Mouse (Mus musculus): ENCODE results near the gene Adcy1. TPM values are rescaled to one million over a fixed set of nuclear protein-coding genes. Genes with fewer than 3 reads are reported as not detected.

The Adcy1 gene
- total and polyA plus RNA-seq, 2 experiments from 2014 or later, result 14.9 to 182 TPM

DNA sequence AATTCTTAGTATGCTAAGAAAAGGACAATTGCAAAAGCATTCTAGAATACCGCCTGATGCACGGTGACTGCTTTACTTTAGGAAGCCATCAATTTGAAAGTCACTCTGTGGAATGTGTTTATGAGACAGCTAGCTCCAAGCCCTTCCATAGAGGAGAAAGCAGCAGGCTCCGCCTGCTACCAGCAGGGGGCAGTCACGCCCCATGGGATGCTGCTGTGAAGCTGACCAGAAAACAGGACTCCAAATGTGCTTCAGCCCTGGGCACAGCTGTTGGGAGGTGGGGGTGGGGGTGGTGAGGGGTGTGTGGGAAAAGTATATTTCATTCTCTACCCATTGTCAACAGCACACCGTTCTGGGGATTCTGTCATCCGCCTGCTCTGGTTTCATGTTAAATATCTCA is 147.1 kb downstream of the Adcy1 start:
- DNase-seq (ENCODE audit: low spot score) (peak; percentile 85), ATAC-seq (peak; percentile 25; the same call in 1 of the 2 replicates)
- Histone ChIP-seq H3K4me3 (ENCODE audit: low read length) (no peak overlapping the region), H3K4me1 (ENCODE audit: insufficient read depth, low read length) (0 out of 2 replicates have a peak, but pooled peaks cover 4% of the 10 kb centered on the region), H3K4me2 (ENCODE audit: low read depth, low read length) (peak overlapping the region; percentile 76; the same call in 1 of the 2 replicates), H3K9me3 (ENCODE audit: low read length) (no peaks in the 10 kb centered on the region), H3K9ac (replicated peaks; ENCODE audit: low read length) (no peak overlapping the region), H3K27ac (no peak overlapping the region), H3K27me3 (ENCODE audit: insufficient read depth, low read length) (no peaks in the 10 kb centered on the region), H3K36me3 (ENCODE audit: insufficient read depth, low read length) (peaks cover 10% of the 10 kb centered on the region; the same call in 1 of the 2 replicates)
- WGBS, result 17% methylated on average over 6 of the region's 6 CpGs
- TF ChIP-seq CTCF (IDR thresholded peaks at IDR 0.05; ENCODE audit: low read depth), result peak; percentile 90

DNA sequence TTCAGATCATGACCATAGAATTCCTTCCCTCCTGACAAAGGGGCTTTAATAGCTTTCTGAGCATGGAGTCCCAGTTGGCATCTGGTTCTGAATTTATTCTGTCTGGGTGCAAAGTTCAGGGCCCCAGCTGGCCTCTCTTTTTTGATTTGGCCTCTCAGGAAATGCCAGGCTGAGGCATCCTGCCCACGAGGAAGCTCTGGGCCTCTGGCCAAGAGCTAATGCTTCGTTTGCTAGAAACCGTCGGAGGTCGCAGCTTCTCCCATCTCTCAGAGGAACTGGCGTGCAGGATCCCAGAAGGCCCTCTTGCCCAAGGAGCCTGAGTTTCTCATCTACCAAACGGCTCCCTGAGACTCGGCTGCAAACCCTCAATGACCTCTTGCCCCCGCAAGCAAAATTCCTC is 147.9 kb downstream of the Adcy1 start:
- 12% methylated on average over 9 of the region's 9 CpGs for WGBS
- no peak for TF ChIP-seq CTCF (IDR thresholded peaks at IDR 0.05; ENCODE audit: low read depth)
- H3K4me1 ChIP-seq (ENCODE audit: insufficient read depth, low read length), result 0 out of 2 replicates have a peak, but pooled peaks cover 4% of the 10 kb centered on the region
- no peaks in the 10 kb centered on the region for H3K27me3 ChIP-seq (ENCODE audit: insufficient read depth, low read length)
- no peak overlapping the region for H3K9ac ChIP-seq (replicated peaks; ENCODE audit: low read length)
- no peaks in the 10 kb centered on the region for H3K9me3 ChIP-seq (ENCODE audit: low read length)
- H3K4me2 ChIP-seq (ENCODE audit: low read depth, low read length), result peak overlapping the region; percentile 76
- H3K36me3 ChIP-seq (ENCODE audit: insufficient read depth, low read length), result peaks cover 10% of the 10 kb centered on the region; the same call in 1 of the 2 replicates
- no peak overlapping the region for H3K27ac ChIP-seq
- DNase-seq (ENCODE audit: low spot score) (peak; percentile 63), ATAC-seq (no peak)
- H3K4me3 ChIP-seq (ENCODE audit: low read length), result no peak overlapping the region

DNA sequence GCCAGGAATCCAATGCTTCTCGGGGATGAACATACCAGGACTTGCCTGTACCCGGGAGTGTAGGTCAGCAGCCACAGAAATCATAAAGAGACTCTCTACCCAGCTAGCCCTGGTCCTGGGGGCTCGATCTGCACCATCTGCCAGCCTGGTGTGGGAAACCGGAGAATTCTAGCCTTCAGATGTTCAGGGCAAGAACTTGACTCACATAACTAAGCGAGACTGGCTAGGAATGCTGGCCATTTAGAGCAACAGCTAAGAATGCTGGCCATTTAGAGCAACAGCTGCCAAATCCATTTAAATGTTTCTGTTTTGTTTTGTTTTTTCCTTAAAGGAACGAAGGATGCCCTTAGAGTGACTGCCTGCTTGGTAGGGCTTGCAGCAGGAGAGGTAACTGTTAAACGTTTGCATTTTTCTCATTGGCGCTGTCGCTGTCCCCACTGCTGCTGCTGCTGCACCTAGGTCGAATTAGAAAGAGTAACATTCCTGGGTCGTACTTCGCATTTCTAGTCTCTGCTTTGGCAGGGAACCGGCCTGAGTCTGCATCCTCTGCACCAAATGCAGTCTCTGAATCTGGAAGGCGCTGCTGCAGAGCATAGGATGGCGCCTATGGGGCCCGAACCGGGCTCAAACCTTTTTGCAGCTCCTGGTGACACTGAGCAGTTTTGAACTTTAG is 149.0 kb downstream of the Adcy1 start:
- H3K9me3 ChIP-seq (ENCODE audit: low read length), result no peaks in the 10 kb centered on the region
- H3K4me2 ChIP-seq (ENCODE audit: low read depth, low read length), result peak overlapping the region; percentile 76
- H3K9ac ChIP-seq (replicated peaks; ENCODE audit: low read length), result peak overlapping the region; percentile 66; the same call in 1 of the 2 replicates
- WGBS, result 14% methylated on average over 17 of the region's 17 CpGs
- ATAC-seq, result no peak
- H3K4me1 ChIP-seq (ENCODE audit: insufficient read depth, low read length), result 0 out of 2 replicates have a peak, but pooled peaks cover 4% of the 10 kb centered on the region
- H3K4me3 ChIP-seq (ENCODE audit: low read length), result peak overlapping the region; percentile 62
- H3K27me3 ChIP-seq (ENCODE audit: insufficient read depth, low read length), result no peaks in the 10 kb centered on the region
- no peak for DNase-seq (ENCODE audit: low spot score)
- H3K36me3 ChIP-seq (ENCODE audit: insufficient read depth, low read length), result peaks cover 10% of the 10 kb centered on the region; the same call in 1 of the 2 replicates
- no peak overlapping the region for H3K27ac ChIP-seq
- TF ChIP-seq CTCF (IDR thresholded peaks at IDR 0.05; ENCODE audit: low read depth), result no peak

DNA sequence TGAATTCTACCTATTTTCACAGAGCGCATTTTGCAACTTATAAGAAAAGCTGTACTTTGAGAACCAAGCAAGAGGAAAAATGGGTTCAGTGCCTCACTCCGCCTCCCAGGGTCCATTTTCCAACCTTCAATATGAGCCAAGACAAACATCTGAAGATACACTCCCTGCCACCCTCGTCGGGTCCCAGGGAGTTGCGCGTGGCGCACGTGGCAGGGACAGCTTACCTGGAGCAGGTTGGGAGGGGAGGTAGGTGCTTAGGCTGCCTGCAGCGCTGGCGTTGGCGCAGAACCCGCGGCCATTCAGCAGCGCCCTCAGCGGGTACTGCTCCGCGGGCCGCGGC is 149.8 kb downstream of the Adcy1 start:
- ATAC-seq (no peak), DNase-seq (ENCODE audit: low spot score) (no peak)
- 3% methylated on average over 19 of the region's 19 CpGs for WGBS
- 0 out of 2 replicates have a peak, but pooled peaks cover 4% of the 10 kb centered on the region for H3K4me1 ChIP-seq (ENCODE audit: insufficient read depth, low read length)
- H3K27me3 ChIP-seq (ENCODE audit: insufficient read depth, low read length), result no peaks in the 10 kb centered on the region
- TF ChIP-seq CTCF (IDR thresholded peaks at IDR 0.05; ENCODE audit: low read depth), result no peak
- peak overlapping the region; percentile 66; the same call in 1 of the 2 replicates for H3K9ac ChIP-seq (replicated peaks; ENCODE audit: low read length)
- H3K4me2 ChIP-seq (ENCODE audit: low read depth, low read length), result peak overlapping the region; percentile 76
- H3K27ac ChIP-seq, result peak overlapping the region; percentile 88
- peaks cover 7% of the 10 kb centered on the region; the same call in 1 of the 2 replicates for H3K36me3 ChIP-seq (ENCODE audit: insufficient read depth, low read length)
- H3K4me3 ChIP-seq (ENCODE audit: low read length), result peak overlapping the region; percentile 62
- no peaks in the 10 kb centered on the region for H3K9me3 ChIP-seq (ENCODE audit: low read length)

DNA sequence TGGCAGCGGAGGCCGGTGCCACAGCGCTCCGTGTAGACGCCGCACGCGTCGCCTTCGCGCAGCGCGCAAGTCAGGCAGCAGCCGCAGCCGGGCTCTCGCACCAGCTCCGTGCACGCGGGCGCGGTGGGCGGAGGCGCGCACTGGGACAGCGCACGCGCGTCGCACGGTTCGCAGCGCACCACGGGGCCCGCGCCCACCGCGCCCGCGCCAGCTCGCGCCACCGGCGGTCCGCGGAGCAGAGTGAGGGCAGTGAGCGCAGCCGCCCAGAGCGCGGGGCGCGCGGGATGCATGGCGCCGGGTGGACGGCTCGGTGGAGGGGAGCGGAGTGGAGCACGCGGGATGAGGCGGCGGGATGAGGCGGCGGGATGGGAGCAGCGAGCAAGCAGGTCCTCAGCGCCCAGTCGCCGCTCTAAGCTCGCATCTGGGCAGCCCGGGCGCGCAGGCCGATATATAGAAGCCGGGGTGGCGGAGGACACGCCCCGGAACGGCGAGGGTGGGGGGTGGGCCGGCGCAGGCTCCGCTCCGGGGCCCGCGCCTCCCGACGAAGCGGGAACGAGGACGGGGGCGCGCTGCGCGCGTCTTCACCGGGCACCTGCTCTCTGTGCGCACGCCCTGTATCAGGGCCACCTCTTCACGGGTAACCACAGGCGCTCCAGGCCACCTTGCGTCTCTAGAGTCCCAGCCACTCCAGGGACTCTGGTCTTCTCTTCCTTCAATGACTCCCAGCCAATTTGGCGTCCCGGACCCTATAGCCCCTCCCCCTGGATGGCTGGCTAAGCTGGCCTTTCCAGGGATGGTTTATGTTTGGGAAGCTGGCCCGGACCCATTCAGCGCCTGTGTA is 150.4 kb downstream of the Adcy1 start, which contains the start of gene Igfbp3:
Gene Igfbp3 (minus strand): TSS at position 423 of the 841 bp plus-strand sequence.
- ATAC-seq, result peak; percentile 91
- WGBS, result under 1% methylated on average over 81 of the region's 104 CpGs
- no peaks in the 10 kb centered on the region for H3K27me3 ChIP-seq (ENCODE audit: insufficient read depth, low read length)

DNA sequence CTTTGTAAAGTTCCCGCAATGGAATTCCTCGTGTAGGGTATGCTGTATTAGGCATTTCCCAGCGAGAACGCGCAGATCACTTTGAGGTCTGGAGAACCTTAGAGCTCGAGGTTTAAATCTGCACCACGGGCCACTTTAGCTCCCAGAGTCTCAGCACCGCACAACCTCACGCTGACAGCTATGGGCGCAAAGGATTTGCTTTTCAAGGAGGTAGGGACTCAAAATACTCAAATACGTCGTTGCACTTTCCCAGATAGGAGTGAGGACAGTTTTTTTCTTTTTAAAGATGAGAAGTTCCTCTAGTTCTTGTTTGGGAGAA is 151.0 kb downstream of the Adcy1 start:
- Histone ChIP-seq H3K4me1 (ENCODE audit: insufficient read depth, low read length) (0 out of 2 replicates have a peak, but pooled peaks cover 4% of the 10 kb centered on the region), H3K27me3 (ENCODE audit: insufficient read depth, low read length) (no peaks in the 10 kb centered on the region), H3K9me3 (ENCODE audit: low read length) (no peaks in the 10 kb centered on the region), H3K27ac (peak overlapping the region; percentile 88; the same call in 1 of the 2 replicates), H3K36me3 (ENCODE audit: insufficient read depth, low read length) (no peaks in the 10 kb centered on the region), H3K4me3 (ENCODE audit: low read length) (peak overlapping the region; percentile 62), H3K4me2 (ENCODE audit: low read depth, low read length) (peak overlapping the region; percentile 76), H3K9ac (replicated peaks; ENCODE audit: low read length) (no peak overlapping the region; the same call in 1 of the 2 replicates)
- no peak for ATAC-seq
- under 1% methylated on average over 12 of the region's 12 CpGs for WGBS
- DNase-seq (ENCODE audit: low spot score), result no peak
- no peak for TF ChIP-seq CTCF (IDR thresholded peaks at IDR 0.05; ENCODE audit: low read depth)

More for the DNA sequence above, 150.4 kb downstream of the Adcy1 start, which contains the start of gene Igfbp3:
- Histone ChIP-seq H3K9me3 (ENCODE audit: low read length) (no peaks in the 10 kb centered on the region), H3K4me2 (ENCODE audit: low read depth, low read length) (peak within 1 kb of the TSS; percentile 76), H3K4me1 (ENCODE audit: insufficient read depth, low read length) (0 out of 2 replicates have a peak, but pooled peaks cover 4% of the 10 kb centered on the region), H3K27ac (peak within 1 kb of the TSS; percentile 88), H3K36me3 (ENCODE audit: insufficient read depth, low read length) (peaks cover 2% of the 10 kb centered on the region; the same call in 1 of the 2 replicates), H3K9ac (replicated peaks; ENCODE audit: low read length) (peak within 1 kb of the TSS; percentile 66), H3K4me3 (ENCODE audit: low read length) (peak within 1 kb of the TSS; percentile 62)
- TF ChIP-seq CTCF (IDR thresholded peaks at IDR 0.05; ENCODE audit: low read depth), result no peak
- DNase-seq (ENCODE audit: low spot score), result peak; percentile 92

Data from hindbrain, postnatal 0 days (tissue).